Mouse (Mus musculus) MEL (cell line): ENCODE measurements around the gene Arnt2. TPM values are rescaled to one million over a fixed set of nuclear protein-coding genes. Genes with fewer than 3 reads are reported as not detected.

ENCODE experiments used
- DNase-seq: peaks from one replicate; pipeline ENCODE4 v3.0.0; 2011; ENCODE audit warnings: low read depth, low spot score
- H3K27ac ChIP-seq: 2 replicates; pipeline ENCODE4 v1.5.1; 2012; ENCODE audit warnings: low read depth, mild to moderate bottlenecking, control low read depth, low read length, moderate library complexity; ENCODE audit not compliant: control insufficient read depth
- H3K27me3 ChIP-seq, 2 experiments: fragments of 150-350 bp in 1 of 2; sonication (generic) in 1 of 2; 2 replicates each; pipeline ENCODE4 v1.6.1; 2012; ENCODE audit warnings: low read length in 2 of 2, mild to moderate bottlenecking in 2 of 2, improper control_type of control experiment in 1 of 2, moderate library complexity in 1 of 2; ENCODE audit not compliant: insufficient read depth in 2 of 2, control insufficient read depth in 1 of 2
- H3K36me3 ChIP-seq, 2 experiments: 2 replicates each; pipeline ENCODE4 v1.6.1; 2012 to 2014; ENCODE audit warnings: low read length in 2 of 2, improper control_type of control experiment in 1 of 2, inconsistent platforms in 1 of 2, mild to moderate bottlenecking in 1 of 2; ENCODE audit not compliant: insufficient read depth in 2 of 2, control insufficient read depth in 1 of 2
- H3K4me1 ChIP-seq, 2 experiments: fragments of 150-350 bp in 1 of 2; sonication (generic) in 1 of 2; 2 replicates each; pipeline ENCODE4 v1.6.1; 2012; ENCODE audit warnings: low read length in 2 of 2, improper control_type of control experiment in 1 of 2, mild to moderate bottlenecking in 1 of 2; ENCODE audit not compliant: insufficient read depth in 2 of 2, control insufficient read depth in 1 of 2
- H3K4me3 ChIP-seq, 2 experiments: fragments of 150-350 bp in 1 of 2; sonication (generic) in 1 of 2; 2 replicates each; pipeline ENCODE4 v1.5.1; 2012; ENCODE audit warnings: low read depth in 2 of 2, low read length in 2 of 2, mild to moderate bottlenecking in 2 of 2, moderate library complexity in 2 of 2, control low read depth in 1 of 2, improper control_type of control experiment in 1 of 2; ENCODE audit not compliant: control insufficient read depth in 1 of 2, insufficient read depth in 1 of 2
- H3K79me2 ChIP-seq: 2 replicates; pipeline ENCODE4 v1.6.1; 2012; ENCODE audit warnings: mild to moderate bottlenecking, low read length, moderate library complexity; ENCODE audit not compliant: control insufficient read depth, poor library complexity, insufficient read depth
- H3K9ac ChIP-seq: 2 replicates; pipeline ENCODE4 v1.6.1; 2012; ENCODE audit warnings: low read depth, mild to moderate bottlenecking, control low read depth, low read length, moderate library complexity; ENCODE audit not compliant: control insufficient read depth, poor library complexity, severe bottlenecking
- H3K9me3 ChIP-seq: fragments of 150-350 bp; sonication (generic); replicated peaks from 2 replicates; pipeline ENCODE4 v1.6.1; 2012; ENCODE audit warnings: mild to moderate bottlenecking, low read length, improper control_type of control experiment, moderate library complexity; ENCODE audit not compliant: insufficient read depth
- CTCF ChIP-seq, 3 experiments: IDR thresholded peaks in 2 of 3; conservative IDR thresholded peaks in 1 of 3; 2 replicates each; pipeline ENCODE4 v1.5.1; 2011 to 2012; ENCODE audit warnings: low read length in 3 of 3, low read depth in 2 of 3, mild to moderate bottlenecking in 2 of 3, improper control_type of control experiment in 1 of 3, inconsistent platforms in 1 of 3, mixed read lengths in 1 of 3, moderate library complexity in 1 of 3; ENCODE audit not compliant: control insufficient read depth in 1 of 3, insufficient read depth in 1 of 3, poor library complexity in 1 of 3, severe bottlenecking in 1 of 3
- GATA1 ChIP-seq: IDR thresholded peaks from 2 replicates; pipeline ENCODE4 v1.6.1; 2011; ENCODE audit warnings: low read depth, low read length, improper control_type of control experiment
- JUND ChIP-seq: IDR thresholded peaks from 2 replicates; pipeline ENCODE4 v1.6.1; 2011; ENCODE audit warnings: low read depth, mild to moderate bottlenecking, improper control_type of control experiment, low read length
- MYC ChIP-seq: IDR thresholded peaks from 2 replicates; pipeline ENCODE4 v1.6.1; 2011; ENCODE audit warnings: low read depth, mild to moderate bottlenecking, low read length, improper control_type of control experiment, moderate library complexity
- SIN3A ChIP-seq: IDR thresholded peaks from 2 replicates; pipeline ENCODE4 v1.6.1; 2012; ENCODE audit warnings: low read length, improper control_type of control experiment, inconsistent platforms
- SMC3 ChIP-seq: IDR thresholded peaks from 2 replicates; pipeline ENCODE4 v1.6.1; 2011; ENCODE audit warnings: low read depth, low read length, improper control_type of control experiment
- TBP ChIP-seq: IDR thresholded peaks from 2 replicates; pipeline ENCODE4 v1.8.0; 2011; ENCODE audit warnings: low read depth, low read length, improper control_type of control experiment
- USF2 ChIP-seq, 2 experiments: IDR thresholded peaks; 2 replicates each; pipeline ENCODE4 v1.6.1; 2011 to 2012; ENCODE audit warnings: improper control_type of control experiment in 2 of 2, low read length in 2 of 2, borderline replicate concordance in 1 of 2, inconsistent platforms in 1 of 2, low read depth in 1 of 2, mild to moderate bottlenecking in 1 of 2; ENCODE audit not compliant: insufficient read depth in 1 of 2
- ZC3H11A ChIP-seq: IDR thresholded peaks from 2 replicates; pipeline ENCODE4 v1.6.1; 2012; ENCODE audit warnings: low read depth, mild to moderate bottlenecking, inconsistent platforms, low read length, improper control_type of control experiment
- ZKSCAN1 ChIP-seq: IDR thresholded peaks from 2 replicates; pipeline ENCODE4 v1.6.1; 2012; ENCODE audit warnings: low read depth, mild to moderate bottlenecking, inconsistent platforms, low read length, improper control_type of control experiment, moderate library complexity
- polyA plus RNA-seq, 2 experiments: library from polyadenylated mRNA; stranded (reverse) in 1 of 2; unstranded in 1 of 2; fragments of >175 nt in 1 of 2; fragments of >200 nt in 1 of 2; gene quantifications; 2 replicates each; pipeline versions ENCODE4 v1.2.1 to v1.2.4; 2012; ENCODE audit warnings: low replicate concordance in 2 of 2, low read depth in 1 of 2; ENCODE audit not compliant: insufficient read length in 2 of 2, insufficient read depth in 1 of 2, missing spikeins in 1 of 2
- total RNA-seq: library from RNA; depleted of rRNA; stranded (reverse); fragments of 300-350 nt; gene quantifications from 2 replicates; pipeline ENCODE4 v1.2.3, GENCODE M21; 2012

The Arnt2 gene
- total and polyA plus RNA-seq, 3 experiments = not detected

DNA sequence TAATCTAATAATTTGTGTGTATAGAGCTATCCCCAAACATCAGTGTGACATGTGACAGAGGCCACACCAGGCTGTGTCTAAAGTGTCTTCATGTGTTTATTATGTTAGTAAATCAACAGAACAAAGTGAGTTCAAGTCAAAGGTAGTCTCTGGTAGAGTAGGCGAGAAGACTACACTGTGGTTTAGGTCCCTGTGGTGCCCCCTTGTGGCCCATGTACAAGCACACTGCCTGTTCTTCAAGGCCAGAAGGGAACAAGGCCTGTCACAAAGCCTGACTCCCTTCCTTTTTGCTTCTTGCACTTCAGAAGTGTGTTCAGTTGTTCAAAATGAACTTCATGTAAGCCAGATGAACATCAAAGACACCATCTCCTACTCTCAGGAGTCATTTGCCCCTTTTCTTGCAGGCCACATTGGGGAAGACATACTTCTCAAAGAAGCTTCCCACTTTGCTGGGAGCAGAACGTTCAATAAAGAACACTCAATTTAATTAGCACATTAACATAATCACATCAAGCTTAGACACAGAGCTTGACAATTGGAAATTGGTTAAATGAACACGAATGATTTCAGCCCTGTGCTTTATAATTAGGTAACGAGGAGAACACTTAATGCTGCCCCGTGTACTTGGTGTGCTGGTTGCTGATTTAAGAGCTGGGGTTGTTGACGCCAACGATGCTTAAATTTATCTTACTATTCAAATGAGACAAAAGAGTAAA lies 14.9 kb upstream of the Arnt2 start:
- no peak overlapping the region for H3K4me3 ChIP-seq
- no peaks in the 10 kb centered on the region for H3K79me2 ChIP-seq
- no peaks in the 10 kb centered on the region for H3K4me1 ChIP-seq
- H3K9me3 ChIP-seq = no peaks in the 10 kb centered on the region
- no peak overlapping the region for H3K27ac ChIP-seq
- TF ChIP-seq TBP = no peak
- no peak for TF ChIP-seq SMC3
- no peak for TF ChIP-seq MYC
- peak; percentile 12 to 25 (median 12); a peak in 2 of 6 replicates for TF ChIP-seq CTCF (IDR thresholded peaks at IDR 0.05 in 2 of 3, conservative IDR thresholded peaks at IDR 0.05 in 1 of 3; ENCODE audit: control insufficient read depth in 1 of 3, insufficient read depth in 1 of 3, low read depth in 2 of 3, low read length in 3 of 3, poor library complexity in 1 of 3, severe bottlenecking in 1 of 3)
- H3K36me3 ChIP-seq = no peaks in the 10 kb centered on the region
- peak; percentile 18 for DNase-seq
- no peak overlapping the region for H3K9ac ChIP-seq
- no peaks in the 10 kb centered on the region for H3K27me3 ChIP-seq

DNA sequence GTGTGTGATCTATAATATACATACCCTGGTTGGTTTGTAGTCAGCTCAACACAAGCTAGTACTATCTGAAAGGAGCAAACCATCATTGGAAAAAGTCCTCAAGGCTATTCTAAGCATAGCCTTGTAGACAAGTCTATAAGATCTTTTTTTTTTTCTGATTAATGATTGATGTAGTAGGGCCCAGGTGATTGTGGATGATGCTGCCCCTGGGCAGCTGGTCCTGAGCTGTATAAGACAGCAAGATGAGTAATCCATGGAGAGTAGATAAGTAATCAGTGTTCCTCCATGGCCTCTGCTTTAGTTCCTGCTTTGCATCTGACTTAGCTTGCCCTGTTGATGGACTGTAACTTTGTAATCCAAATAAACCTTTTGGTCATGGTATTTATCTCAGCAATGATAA lies 11.8 kb upstream of the Arnt2 start:
- TF ChIP-seq JUND = no peak
- no peak for TF ChIP-seq GATA1
- Histone ChIP-seq H3K27ac (no peak overlapping the region), H3K79me2 (no peaks in the 10 kb centered on the region), H3K27me3 (no peaks in the 10 kb centered on the region), H3K9ac (no peak overlapping the region), H3K4me3 (no peak overlapping the region), H3K9me3 (no peaks in the 10 kb centered on the region), H3K36me3 (no peaks in the 10 kb centered on the region), H3K4me1 (no peaks in the 10 kb centered on the region)
- no peak for DNase-seq

DNA sequence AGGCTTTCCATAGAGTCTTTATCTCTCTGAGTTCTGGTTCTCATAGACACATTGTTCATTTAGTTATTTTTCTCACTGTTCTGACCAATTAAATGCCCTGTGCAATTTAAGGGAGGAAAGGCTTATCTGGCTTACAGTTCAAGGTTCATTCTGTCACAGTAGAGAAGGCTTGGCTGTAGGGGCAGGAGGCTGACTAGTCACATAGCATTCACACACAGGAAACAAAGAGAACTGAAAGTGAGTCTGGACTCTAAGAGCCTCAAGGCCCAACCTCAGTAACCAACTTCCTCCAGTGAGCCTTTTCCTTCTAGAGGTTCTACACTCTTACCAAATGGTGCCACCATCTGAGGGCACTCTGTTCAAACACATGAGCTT lies 11.3 kb upstream of the Arnt2 start:
- Histone ChIP-seq H3K4me3 (no peak overlapping the region), H3K27me3 (no peaks in the 10 kb centered on the region), H3K79me2 (no peaks in the 10 kb centered on the region), H3K9me3 (no peaks in the 10 kb centered on the region), H3K4me1 (no peaks in the 10 kb centered on the region), H3K36me3 (no peaks in the 10 kb centered on the region), H3K27ac (no peak overlapping the region), H3K9ac (no peak overlapping the region)
- no peak for DNase-seq
- no peak for TF ChIP-seq ZKSCAN1
- no peak for TF ChIP-seq ZC3H11A
- TF ChIP-seq JUND = no peak
- TF ChIP-seq USF2 (IDR thresholded peaks at IDR 0.05; ENCODE audit: borderline replicate concordance in 1 of 2, insufficient read depth in 1 of 2, low read depth in 1 of 2, low read length in 2 of 2) = no peak
- TF ChIP-seq SIN3A = no peak
